Mouse (Mus musculus): ENCODE data around the gene 1700074P13Rik.

DNA sequence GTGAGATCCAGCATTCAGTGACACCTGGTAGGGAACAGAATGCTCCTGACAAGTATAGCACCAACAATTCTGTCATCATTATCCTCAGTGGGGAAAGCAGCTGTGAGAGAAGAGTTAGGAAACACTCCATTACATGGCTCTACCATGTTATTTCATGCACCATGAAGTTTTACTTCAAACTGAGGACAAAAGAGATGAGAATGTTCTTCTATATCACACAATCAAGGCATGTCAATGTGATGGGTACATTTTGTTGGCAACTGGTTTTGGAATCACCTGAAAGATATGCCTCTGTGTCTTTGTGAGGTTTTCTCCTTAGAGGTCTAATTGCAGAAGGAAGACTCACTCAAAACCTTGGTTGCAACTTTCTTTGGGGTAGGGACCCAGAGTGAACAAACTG is 11.4 kb upstream of the 1700074P13Rik start, which contains the start of gene Gm4744:
- no peak for TF ChIP-seq RCOR1 (conservative IDR thresholded peaks at IDR 0.05; ENCODE audit: low read depth, low read length)
- TF ChIP-seq SIN3A (IDR thresholded peaks at IDR 0.05; ENCODE audit: low read length), result no peak
- no peak for TF ChIP-seq MAFK (IDR thresholded peaks at IDR 0.05; ENCODE audit: insufficient replicate concordance, low read length)
- TF ChIP-seq EP300 (IDR thresholded peaks at IDR 0.05; ENCODE audit: low read length), result no peak
- TF ChIP-seq TCF12 (IDR thresholded peaks at IDR 0.05; ENCODE audit: low read depth, low read length), result no peak
- no peak for TF ChIP-seq JUN (IDR thresholded peaks at IDR 0.05; ENCODE audit: insufficient read depth, low read depth, low read length)
- TF ChIP-seq POLR2A (IDR thresholded peaks at IDR 0.05; ENCODE audit: low read depth, low read length), result no peak
- TF ChIP-seq CTCF (conservative IDR thresholded peaks at IDR 0.05 in 1 of 2, IDR thresholded peaks at IDR 0.05 in 1 of 2; ENCODE audit: low read depth in 2 of 2, low read length in 2 of 2), result no peak
- no peak for TF ChIP-seq HCFC1 (IDR thresholded peaks at IDR 0.05; ENCODE audit: low read depth, low read length)
- no peak for TF ChIP-seq ZNF384 (IDR thresholded peaks at IDR 0.05; ENCODE audit: low read depth, low read length)
- no peak for TF ChIP-seq USF1 (IDR thresholded peaks at IDR 0.05; ENCODE audit: low read depth, low read length)
- no peak for TF ChIP-seq MXI1 (IDR thresholded peaks at IDR 0.05; ENCODE audit: low read depth, low read length)
- no peak for TF ChIP-seq NELFE (IDR thresholded peaks at IDR 0.05; ENCODE audit: low read depth, low read length)
- TF ChIP-seq CHD1 (IDR thresholded peaks at IDR 0.05; ENCODE audit: low read depth, low read length), result no peak
